ENCODE assay signal across 8 mouse cellular contexts in genomic region chr3:89182531-89183057, GRCm38 (mm10). TPM values are rescaled to one million over a fixed set of nuclear protein-coding genes. Genes with fewer than 3 reads are reported as not detected.
DNase-seq lines count a peak whose midpoint lies in the region; ATAC-seq lines count a peak whose summit lies in the region.

No protein-coding gene starts in this region.

- H3K4me1 ChIP-seq in lung, embryonic 16.5 days (replicated peaks; ENCODE audit: control insufficient read depth, insufficient read depth, low read length), result peaks cover 16% of the 10 kb centered on the region
- peaks cover 25% of the 10 kb centered on the region for H3K4me1 ChIP-seq in forebrain, embryonic 11.5 days (replicated peaks; ENCODE audit: control insufficient read depth, insufficient read depth, low read length)
- peaks cover 46% of the 10 kb centered on the region for H3K4me1 ChIP-seq in limb, embryonic 15.5 days
- peaks cover 29% of the 10 kb centered on the region for H3K4me1 ChIP-seq in stomach, embryonic 15.5 days

- H3K27ac ChIP-seq in lung, embryonic 16.5 days (ENCODE audit: low read length), result no peak overlapping the region
- H3K27ac ChIP-seq in forebrain, embryonic 11.5 days (ENCODE audit: low read depth, low read length), result no peak overlapping the region
- H3K27ac ChIP-seq in limb, embryonic 15.5 days, result peak overlapping the region; percentile 87
- peak overlapping the region; percentile 8; the same call in 1 of the 2 replicates for H3K27ac ChIP-seq in stomach, embryonic 15.5 days

- H3K9ac ChIP-seq in lung, embryonic 16.5 days (ENCODE audit: low read length), result no peak overlapping the region; the same call in 1 of the 2 replicates
- no peak overlapping the region for H3K9ac ChIP-seq in forebrain, embryonic 11.5 days (ENCODE audit: low read length)
- no peak overlapping the region for H3K9ac ChIP-seq in limb, embryonic 15.5 days
- no peak overlapping the region for H3K9ac ChIP-seq in stomach, embryonic 15.5 days

- peaks cover 22% of the 10 kb centered on the region for H3K36me3 ChIP-seq in lung, embryonic 16.5 days (ENCODE audit: control insufficient read depth, insufficient read depth, low read length)
- H3K36me3 ChIP-seq in forebrain, embryonic 11.5 days (ENCODE audit: control insufficient read depth, insufficient read depth, low read length), result peaks cover 9% of the 10 kb centered on the region; the same call in 1 of the 2 replicates
- peaks cover 48% of the 10 kb centered on the region for H3K36me3 ChIP-seq in limb, embryonic 15.5 days
- peaks cover 20% of the 10 kb centered on the region for H3K36me3 ChIP-seq in stomach, embryonic 15.5 days

- peak overlapping the region; percentile 69 for H3K4me3 ChIP-seq in lung, embryonic 16.5 days (ENCODE audit: low read length)
- peak overlapping the region; percentile 55 for H3K4me3 ChIP-seq in forebrain, embryonic 11.5 days (ENCODE audit: low read depth, low read length)
- H3K4me3 ChIP-seq in limb, embryonic 15.5 days, result peak overlapping the region; percentile 69
- H3K4me3 ChIP-seq in stomach, embryonic 15.5 days (replicated peaks), result peak overlapping the region; percentile 68; the same call in 1 of the 2 replicates

- peak overlapping the region; percentile 92 for H3K4me2 ChIP-seq in lung, embryonic 16.5 days (ENCODE audit: low read depth, low read length)
- no peak overlapping the region; the same call in 1 of the 2 replicates for H3K4me2 ChIP-seq in forebrain, embryonic 11.5 days (ENCODE audit: low read depth, low read length, severe bottlenecking)
- peak overlapping the region; percentile 90 for H3K4me2 ChIP-seq in limb, embryonic 15.5 days
- peak overlapping the region; percentile 84 for H3K4me2 ChIP-seq in stomach, embryonic 15.5 days

- no peaks in the 10 kb centered on the region for H3K9me3 ChIP-seq in lung, embryonic 16.5 days (ENCODE audit: control insufficient read depth, low read length)
- H3K9me3 ChIP-seq in forebrain, embryonic 11.5 days (ENCODE audit: control insufficient read depth, low read length), result no peaks in the 10 kb centered on the region
- no peaks in the 10 kb centered on the region for H3K9me3 ChIP-seq in limb, embryonic 15.5 days
- H3K9me3 ChIP-seq in stomach, embryonic 15.5 days, result no peaks in the 10 kb centered on the region

- no peaks in the 10 kb centered on the region for H3K27me3 ChIP-seq in lung, embryonic 16.5 days (ENCODE audit: control insufficient read depth, insufficient read depth, low read depth, low read length)
- H3K27me3 ChIP-seq in forebrain, embryonic 11.5 days (ENCODE audit: control insufficient read depth, insufficient read depth, low read length), result no peaks in the 10 kb centered on the region
- H3K27me3 ChIP-seq in limb, embryonic 15.5 days, result no peaks in the 10 kb centered on the region
- no peaks in the 10 kb centered on the region for H3K27me3 ChIP-seq in stomach, embryonic 15.5 days (replicated peaks)

- WGBS in lung, embryonic 16.5 days, result 34% methylated on average over 7 of the region's 7 CpGs
- WGBS in forebrain, embryonic 11.5 days, result 54% methylated on average over 7 of the region's 7 CpGs
- WGBS in limb, embryonic 15.5 days, result 47% methylated on average over 7 of the region's 7 CpGs
- 41% methylated on average over 7 of the region's 7 CpGs for WGBS in stomach, embryonic 15.5 days

- ATAC-seq in lung, embryonic 16.5 days (ENCODE audit: low read depth), result no peak; the same call in 1 of the 2 replicates
- peak; percentile 38; the same call in 1 of the 2 replicates for ATAC-seq in forebrain, embryonic 11.5 days (replicated peaks; ENCODE audit: low FRiP score)
- ATAC-seq in limb, embryonic 15.5 days (ENCODE audit: insufficient number of reproducible peaks, low FRiP score, low TSS enrichment, low read depth), result no peak
- no peak for ATAC-seq in stomach, embryonic 15.5 days (ENCODE audit: insufficient read depth, low FRiP score, low read depth)

- DNase-seq in lung, postnatal 14 days, result no peak
- no peak for DNase-seq in forebrain, embryonic 11.5 days (ENCODE audit: low spot score)
- DNase-seq in retina, postnatal 1 day, result no peak
- no peak for DNase-seq in cerebellum, postnatal 4 days (ENCODE audit: low spot score in 2 of 2)
- DNase-seq in thymus, postnatal 25 days, result no peak

RNA-seq across cellular contexts. Expression of gene Fam189b, which starts 0.3 kb away (rescaled TPM):
- 19.4 and 22.2 TPM in 2 replicates for polyA plus RNA-seq in lung, embryonic 16.5 days (2015; fragmentation: Nextera tagmentation; extraction: Ambion mirVana)
- 26.3 and 27.8 TPM in 2 replicates for polyA plus RNA-seq in forebrain, embryonic 11.5 days (2014; fragmentation: Nextera tagmentation; extraction: Ambion mirVana)
- polyA plus RNA-seq in limb, embryonic 15.5 days (2015; fragmentation: Nextera tagmentation; extraction: Ambion mirVana), result 31.4 and 34.0 TPM in 2 replicates
- 21.1 and 22.1 TPM in 2 replicates for polyA plus RNA-seq in stomach, embryonic 15.5 days (2015; fragmentation: Nextera tagmentation; extraction: Ambion mirVana)

RNA-seq across cellular contexts. Expression of gene Scamp3, which starts 5.3 kb away (rescaled TPM):
- 109 and 115 TPM in 2 replicates for polyA plus RNA-seq in lung, embryonic 16.5 days (2015; fragmentation: Nextera tagmentation; extraction: Ambion mirVana)
- 92.5 and 107 TPM in 2 replicates for polyA plus RNA-seq in forebrain, embryonic 11.5 days (2014; fragmentation: Nextera tagmentation; extraction: Ambion mirVana)
- polyA plus RNA-seq in limb, embryonic 15.5 days (2015; fragmentation: Nextera tagmentation; extraction: Ambion mirVana), result 101 and 115 TPM in 2 replicates
- 103 and 106 TPM in 2 replicates for polyA plus RNA-seq in stomach, embryonic 15.5 days (2015; fragmentation: Nextera tagmentation; extraction: Ambion mirVana)

RNA-seq across cellular contexts. Expression of gene Clk2, which starts 18.0 kb away (rescaled TPM):
- polyA plus RNA-seq in lung, embryonic 16.5 days (2015; fragmentation: Nextera tagmentation; extraction: Ambion mirVana), result 22.7 and 25.1 TPM in 2 replicates
- 34.7 and 40.8 TPM in 2 replicates for polyA plus RNA-seq in forebrain, embryonic 11.5 days (2014; fragmentation: Nextera tagmentation; extraction: Ambion mirVana)
- polyA plus RNA-seq in limb, embryonic 15.5 days (2015; fragmentation: Nextera tagmentation; extraction: Ambion mirVana), result 23.9 and 25.0 TPM in 2 replicates
- polyA plus RNA-seq in stomach, embryonic 15.5 days (2015; fragmentation: Nextera tagmentation; extraction: Ambion mirVana), result 26.3 and 26.7 TPM in 2 replicates

RNA-seq across cellular contexts. Expression of gene Gba, which starts 20.1 kb away (rescaled TPM):
- 46.4 and 47.1 TPM in 2 replicates for polyA plus RNA-seq in lung, embryonic 16.5 days (2015; fragmentation: Nextera tagmentation; extraction: Ambion mirVana)
- polyA plus RNA-seq in forebrain, embryonic 11.5 days (2014; fragmentation: Nextera tagmentation; extraction: Ambion mirVana), result 32.4 and 37.7 TPM in 2 replicates
- polyA plus RNA-seq in limb, embryonic 15.5 days (2015; fragmentation: Nextera tagmentation; extraction: Ambion mirVana), result 62.5 and 70.9 TPM in 2 replicates
- 40.1 and 41.2 TPM in 2 replicates for polyA plus RNA-seq in stomach, embryonic 15.5 days (2015; fragmentation: Nextera tagmentation; extraction: Ambion mirVana)

RNA-seq across cellular contexts. Expression of gene Hcn3, which starts 22.6 kb away (rescaled TPM):
- polyA plus RNA-seq in lung, embryonic 16.5 days (2015; fragmentation: Nextera tagmentation; extraction: Ambion mirVana), result 1.1 and 1.6 TPM in 2 replicates
- polyA plus RNA-seq in forebrain, embryonic 11.5 days (2014; fragmentation: Nextera tagmentation; extraction: Ambion mirVana), result 6.3 and 6.7 TPM in 2 replicates
- polyA plus RNA-seq in limb, embryonic 15.5 days (2015; fragmentation: Nextera tagmentation; extraction: Ambion mirVana), result 1.9 and 2.2 TPM in 2 replicates
- 2.4 and 2.6 TPM in 2 replicates for polyA plus RNA-seq in stomach, embryonic 15.5 days (2015; fragmentation: Nextera tagmentation; extraction: Ambion mirVana)

Comparison
In these comparisons a context has a peak if more than half of its experiments do, and no peak if none do; other contexts are left out.
1. H3K27ac ChIP-seq: peak in limb, embryonic 15.5 days (single experiment) and stomach, embryonic 15.5 days (single experiment); none in lung, embryonic 16.5 days (single experiment) and forebrain, embryonic 11.5 days (single experiment).
2. Peak in every context shown above with its lines, with median percentiles within 50 percentile points of each other: H3K4me3 ChIP-seq.